Comparison of ENCODE assay signal across 18 mouse cellular contexts in genomic region chr5:108651136-108651720, GRCm38 (mm10). TPM values are rescaled to one million over a fixed set of nuclear protein-coding genes. Genes with fewer than 3 reads are reported as not detected.
DNase-seq lines count a peak whose midpoint lies in the region; ATAC-seq lines count a peak whose summit lies in the region.
"Had no signal": no experiment of that assay in that cellular context is flagged by ENCODE, and none has a peak within 500 bp of the region (broad histone marks: within the 10 kb centered on the region; RNA-seq: fewer than 3 reads in every experiment).

No protein-coding gene starts in this region.

- H3K27ac ChIP-seq in forebrain, embryonic 11.5 days (ENCODE audit: low read depth, low read length), result no peak overlapping the region
- H3K27ac ChIP-seq in forebrain, embryonic 13.5 days, result no peak overlapping the region
- H3K27ac ChIP-seq in heart, embryonic 10.5 days, result no peak overlapping the region
- H3K27ac ChIP-seq in midbrain, embryonic 11.5 days (ENCODE audit: low read depth, low read length), result no peak overlapping the region
- no peak overlapping the region for H3K27ac ChIP-seq in midbrain, embryonic 10.5 days (replicated peaks)
- H3K27ac ChIP-seq: embryonic facial prominence, embryonic 12.5 days; forebrain, embryonic 12.5 days; heart, embryonic 15.5 days; hindbrain, postnatal 0 days had no signal

- no peak; the same call in 1 of the 2 replicates for ATAC-seq in forebrain, embryonic 11.5 days (replicated peaks; ENCODE audit: low FRiP score)
- no peak for ATAC-seq in forebrain, embryonic 13.5 days
- no peak for ATAC-seq in midbrain, embryonic 11.5 days (ENCODE audit: low FRiP score)

- 90% methylated on average over 5 of the region's 5 CpGs for WGBS in forebrain, embryonic 11.5 days
- 87% methylated on average over 5 of the region's 5 CpGs for WGBS in forebrain, embryonic 13.5 days
- 75% methylated on average over 5 of the region's 5 CpGs for WGBS in heart, embryonic 10.5 days
- WGBS in midbrain, embryonic 11.5 days, result 84% methylated on average over 5 of the region's 5 CpGs
- 88% methylated on average over 5 of the region's 5 CpGs for WGBS in midbrain, embryonic 10.5 days

- H3K9ac ChIP-seq in forebrain, embryonic 11.5 days (ENCODE audit: low read length), result no peak overlapping the region
- no peak overlapping the region for H3K9ac ChIP-seq in forebrain, embryonic 13.5 days
- H3K9ac ChIP-seq in midbrain, embryonic 11.5 days (ENCODE audit: low read length), result no peak overlapping the region
- H3K9ac ChIP-seq: embryonic facial prominence, embryonic 12.5 days; forebrain, embryonic 12.5 days; forebrain, postnatal 0 days; heart, embryonic 15.5 days had no signal

- H3K4me3 ChIP-seq in forebrain, embryonic 11.5 days (ENCODE audit: low read depth, low read length), result no peak overlapping the region
- no peak overlapping the region for H3K4me3 ChIP-seq in forebrain, embryonic 13.5 days
- H3K4me3 ChIP-seq in heart, embryonic 10.5 days, result no peak overlapping the region
- no peak overlapping the region for H3K4me3 ChIP-seq in midbrain, embryonic 11.5 days (ENCODE audit: low read depth, low read length)
- no peak overlapping the region for H3K4me3 ChIP-seq in midbrain, embryonic 10.5 days
- H3K4me3 ChIP-seq: embryonic facial prominence, embryonic 12.5 days; forebrain, embryonic 12.5 days; heart, embryonic 15.5 days had no signal

- peak; percentile 32 for DNase-seq in forebrain, embryonic 11.5 days (ENCODE audit: low spot score)
- peak; percentile 69 for DNase-seq in heart, embryonic 10.5 days (ENCODE audit: low spot score)
- DNase-seq in heart, adult 18-20 months, result no peak
- DNase-seq in midbrain, embryonic 11.5 days (ENCODE audit: low spot score, missing footprints), result peak; percentile 77
- DNase-seq in midbrain, embryonic 10.5 days (ENCODE audit: low spot score), result no peak
- peak; percentile 2 for DNase-seq in urinary bladder, postnatal 14 days (ENCODE audit: low spot score)
- DNase-seq in urinary bladder, postnatal 25 days (ENCODE audit: low spot score), result no peak
- DNase-seq: gastrocnemius, postnatal 14 days had no signal

- no peaks in the 10 kb centered on the region for H3K4me1 ChIP-seq in forebrain, embryonic 11.5 days (replicated peaks; ENCODE audit: control insufficient read depth, insufficient read depth, low read length)
- H3K4me1 ChIP-seq in forebrain, embryonic 13.5 days, result no peaks in the 10 kb centered on the region
- no peaks in the 10 kb centered on the region for H3K4me1 ChIP-seq in heart, embryonic 10.5 days
- H3K4me1 ChIP-seq in midbrain, embryonic 11.5 days (ENCODE audit: control insufficient read depth, insufficient read depth, low read length), result no peaks in the 10 kb centered on the region
- H3K4me1 ChIP-seq in midbrain, embryonic 10.5 days, result no peaks in the 10 kb centered on the region
- H3K4me1 ChIP-seq: embryonic facial prominence, embryonic 12.5 days; forebrain, embryonic 12.5 days; heart, embryonic 15.5 days had no signal

- no peak overlapping the region for H3K4me2 ChIP-seq in forebrain, embryonic 11.5 days (ENCODE audit: low read depth, low read length, severe bottlenecking)
- no peak overlapping the region for H3K4me2 ChIP-seq in forebrain, embryonic 13.5 days
- H3K4me2 ChIP-seq in midbrain, embryonic 11.5 days, result no peak overlapping the region
- H3K4me2 ChIP-seq: embryonic facial prominence, embryonic 12.5 days; forebrain, embryonic 12.5 days; heart, embryonic 11.5 days; heart, embryonic 15.5 days had no signal

- no peaks in the 10 kb centered on the region for H3K9me3 ChIP-seq in forebrain, embryonic 11.5 days (ENCODE audit: control insufficient read depth, low read length)
- H3K9me3 ChIP-seq in forebrain, embryonic 13.5 days (replicated peaks), result no peaks in the 10 kb centered on the region
- no peaks in the 10 kb centered on the region for H3K9me3 ChIP-seq in heart, embryonic 10.5 days
- no peaks in the 10 kb centered on the region for H3K9me3 ChIP-seq in midbrain, embryonic 11.5 days (ENCODE audit: control insufficient read depth, low read length)
- H3K9me3 ChIP-seq in midbrain, embryonic 10.5 days (replicated peaks), result no peaks in the 10 kb centered on the region
- H3K9me3 ChIP-seq: embryonic facial prominence, embryonic 12.5 days; forebrain, embryonic 12.5 days; heart, embryonic 15.5 days had no signal

- H3K36me3 ChIP-seq in forebrain, embryonic 11.5 days (ENCODE audit: control insufficient read depth, insufficient read depth, low read length), result peaks cover 8% of the 10 kb centered on the region; the same call in 1 of the 2 replicates
- H3K36me3 ChIP-seq in forebrain, embryonic 13.5 days (ENCODE audit: poor library complexity, severe bottlenecking), result peaks cover 95% of the 10 kb centered on the region
- H3K36me3 ChIP-seq in heart, embryonic 10.5 days, result peaks cover 88% of the 10 kb centered on the region
- H3K36me3 ChIP-seq in midbrain, embryonic 11.5 days (ENCODE audit: control insufficient read depth, insufficient read depth, low read length), result peaks cover 11% of the 10 kb centered on the region
- H3K36me3 ChIP-seq in midbrain, embryonic 10.5 days, result peaks cover 92% of the 10 kb centered on the region

- H3K27me3 ChIP-seq in forebrain, embryonic 11.5 days (ENCODE audit: control insufficient read depth, insufficient read depth, low read length), result no peaks in the 10 kb centered on the region
- no peaks in the 10 kb centered on the region for H3K27me3 ChIP-seq in forebrain, embryonic 13.5 days
- no peaks in the 10 kb centered on the region for H3K27me3 ChIP-seq in heart, embryonic 10.5 days (ENCODE audit: insufficient read depth, poor library complexity, severe bottlenecking)
- H3K27me3 ChIP-seq in midbrain, embryonic 11.5 days (ENCODE audit: control insufficient read depth, insufficient read depth, low read length), result no peaks in the 10 kb centered on the region
- H3K27me3 ChIP-seq in midbrain, embryonic 10.5 days (ENCODE audit: low read depth, poor library complexity, severe bottlenecking), result no peaks in the 10 kb centered on the region
- H3K27me3 ChIP-seq: CH12.LX; embryonic facial prominence, embryonic 12.5 days; forebrain, embryonic 12.5 days; heart, embryonic 15.5 days; Patski had no signal

RNA-seq across cellular contexts. Expression of gene Idua, which starts 8.9 kb away (rescaled TPM):
- 11.5 and 11.6 TPM in 2 replicates for polyA plus RNA-seq in forebrain, embryonic 11.5 days (2014; fragmentation: Nextera tagmentation; extraction: Ambion mirVana)
- polyA plus RNA-seq in forebrain, embryonic 13.5 days (2015; fragmentation: Nextera tagmentation; extraction: Ambion mirVana), result 7.7 and 7.9 TPM in 2 replicates
- polyA plus RNA-seq in heart, embryonic 10.5 days (2016; fragmentation: Nextera tagmentation; extraction: Ambion mirVana), result 15.1 and 16.3 TPM in 2 replicates
- 10 to 100 TPM; 18.1 to 21.4 TPM for total RNA-seq in heart, adult 18-20 months (2021)
- polyA plus RNA-seq in midbrain, embryonic 11.5 days (2014; fragmentation: Nextera tagmentation; extraction: Ambion mirVana), result 9.2 TPM in 2 replicates
- 11.5 and 13.3 TPM in 2 replicates for polyA plus RNA-seq in midbrain, embryonic 10.5 days (2016; fragmentation: Nextera tagmentation; extraction: Ambion mirVana)

RNA-seq across cellular contexts. Expression of gene Dgkq, which starts 18.2 kb away (rescaled TPM):
- polyA plus RNA-seq in forebrain, embryonic 11.5 days (2014; fragmentation: Nextera tagmentation; extraction: Ambion mirVana), result 13.6 and 13.9 TPM in 2 replicates
- polyA plus RNA-seq in forebrain, embryonic 13.5 days (2015; fragmentation: Nextera tagmentation; extraction: Ambion mirVana), result 13.7 and 19.0 TPM in 2 replicates
- polyA plus RNA-seq in heart, embryonic 10.5 days (2016; fragmentation: Nextera tagmentation; extraction: Ambion mirVana), result 7.9 and 8.5 TPM in 2 replicates
- 1 to 10 TPM; 4.8 to 6.6 TPM for total RNA-seq in heart, adult 18-20 months (2021)
- 8.6 TPM in 2 replicates for polyA plus RNA-seq in midbrain, embryonic 11.5 days (2014; fragmentation: Nextera tagmentation; extraction: Ambion mirVana)
- 12.8 and 15.1 TPM in 2 replicates for polyA plus RNA-seq in midbrain, embryonic 10.5 days (2016; fragmentation: Nextera tagmentation; extraction: Ambion mirVana)

RNA-seq across cellular contexts. Expression of gene Tmem175, which starts 21.7 kb away (rescaled TPM):
- polyA plus RNA-seq in forebrain, embryonic 11.5 days (2014; fragmentation: Nextera tagmentation; extraction: Ambion mirVana), result 19.4 and 22.2 TPM in 2 replicates
- 19.9 and 20.0 TPM in 2 replicates for polyA plus RNA-seq in forebrain, embryonic 13.5 days (2015; fragmentation: Nextera tagmentation; extraction: Ambion mirVana)
- polyA plus RNA-seq in heart, embryonic 10.5 days (2016; fragmentation: Nextera tagmentation; extraction: Ambion mirVana), result 20.3 and 23.2 TPM in 2 replicates
- 10 to 100 TPM in 1 of 2 experiments, 1 to 10 TPM in 1; 8.5 to 11.1 TPM for total RNA-seq in heart, adult 18-20 months (2021)
- polyA plus RNA-seq in midbrain, embryonic 11.5 days (2014; fragmentation: Nextera tagmentation; extraction: Ambion mirVana), result 20.9 and 22.1 TPM in 2 replicates
- 19.8 and 24.0 TPM in 2 replicates for polyA plus RNA-seq in midbrain, embryonic 10.5 days (2016; fragmentation: Nextera tagmentation; extraction: Ambion mirVana)

RNA-seq across cellular contexts. Expression of gene Gak, which starts 21.7 kb away (rescaled TPM):
- 51.2 and 57.1 TPM in 2 replicates for polyA plus RNA-seq in forebrain, embryonic 11.5 days (2014; fragmentation: Nextera tagmentation; extraction: Ambion mirVana)
- polyA plus RNA-seq in forebrain, embryonic 13.5 days (2015; fragmentation: Nextera tagmentation; extraction: Ambion mirVana), result 45.3 and 50.5 TPM in 2 replicates
- polyA plus RNA-seq in heart, embryonic 10.5 days (2016; fragmentation: Nextera tagmentation; extraction: Ambion mirVana), result 47.0 and 49.4 TPM in 2 replicates
- total RNA-seq in heart, adult 18-20 months (2021), result 10 to 100 TPM; 18.2 to 21.5 TPM
- 43.3 and 45.3 TPM in 2 replicates for polyA plus RNA-seq in midbrain, embryonic 11.5 days (2014; fragmentation: Nextera tagmentation; extraction: Ambion mirVana)
- polyA plus RNA-seq in midbrain, embryonic 10.5 days (2016; fragmentation: Nextera tagmentation; extraction: Ambion mirVana), result 59.8 and 64.2 TPM in 2 replicates

RNA-seq across cellular contexts. Expression of gene Slc26a1, which starts 24.1 kb away (rescaled TPM):
- 1.1 and 1.5 TPM in 2 replicates for polyA plus RNA-seq in forebrain, embryonic 11.5 days (2014; fragmentation: Nextera tagmentation; extraction: Ambion mirVana)
- polyA plus RNA-seq in forebrain, embryonic 13.5 days (2015; fragmentation: Nextera tagmentation; extraction: Ambion mirVana), result 1.5 and 1.6 TPM in 2 replicates
- polyA plus RNA-seq in heart, embryonic 10.5 days (2016; fragmentation: Nextera tagmentation; extraction: Ambion mirVana), result 0.58 and 0.85 TPM in 2 replicates
- total RNA-seq in heart, adult 18-20 months (2021), result not detected
- 0.69 and 0.81 TPM in 2 replicates for polyA plus RNA-seq in midbrain, embryonic 11.5 days (2014; fragmentation: Nextera tagmentation; extraction: Ambion mirVana)
- 0.56 and 0.93 TPM in 2 replicates for polyA plus RNA-seq in midbrain, embryonic 10.5 days (2016; fragmentation: Nextera tagmentation; extraction: Ambion mirVana)
- total RNA-seq: gastrocnemius, postnatal 14 days; heart, postnatal 14 days had no signal

Comparison
In these comparisons a context has a peak if more than half of its experiments do, and no peak if none do; other contexts are left out.
1. DNase-seq: peak in forebrain, embryonic 11.5 days (single experiment), heart, embryonic 10.5 days (single experiment), midbrain, embryonic 11.5 days (single experiment) and urinary bladder, postnatal 14 days (single experiment); none in heart, adult 18-20 months (0 of 2), midbrain, embryonic 10.5 days (single experiment) and urinary bladder, postnatal 25 days (single experiment).